Mouse (Mus musculus) monocyte, adult 5-6 weeks (primary cell): ENCODE measurements around the gene Ahcyl2. TPM values are rescaled to one million over a fixed set of nuclear protein-coding genes. Genes with fewer than 3 reads are reported as not detected.
"Not testable (repeated sequence)": the region's sequence is repeated elsewhere in the genome, so short reads cannot be mapped to it uniquely, and the experiment has no call there.

Source experiments
- ATAC-seq: fragments of 153-309, 156-312 bp; replicated peaks from 2 replicates; pipeline ENCODE4 v1.8.0; 2017; ENCODE audit warnings: mild to moderate bottlenecking; ENCODE audit not compliant: low TSS enrichment, insufficient number of reproducible peaks, severe bottlenecking, poor library complexity, low FRiP score
- total RNA-seq: library from RNA; stranded (forward); fragments of 200-1000, 200-491, 200-594 nt; gene quantifications from 3 replicates; pipeline ENCODE4 v1.2.3, GENCODE M21; 2017

The Ahcyl2 gene
- total RNA-seq, 1 experiment from 2014 or later = 43.7 TPM

- no peak for ATAC-seq
These were observed 36.2 kb downstream of the Ahcyl2 start for GRCm38 (mm10) chr6:29804006-29804405.

DNA sequence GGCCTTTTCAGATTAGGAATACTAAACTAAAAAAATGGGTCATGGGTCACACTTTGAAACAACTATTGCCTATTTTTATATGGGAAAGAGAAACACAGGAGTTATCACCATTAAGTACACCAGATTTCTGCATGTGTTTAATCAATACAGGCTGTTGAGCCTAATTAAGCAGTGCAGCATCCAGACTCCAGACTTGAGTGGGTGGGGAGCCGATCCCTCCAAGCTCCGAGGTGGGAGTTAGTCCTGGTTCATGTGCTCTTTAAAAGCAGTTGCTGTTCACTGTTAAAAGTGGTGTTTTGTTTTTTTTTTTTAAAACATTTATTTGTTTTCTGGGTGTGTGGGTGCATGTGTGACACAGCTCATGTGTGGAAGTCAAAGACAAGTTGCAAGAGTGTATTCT lies 37.6 kb downstream of the Ahcyl2 start:
- no peak for ATAC-seq

DNA sequence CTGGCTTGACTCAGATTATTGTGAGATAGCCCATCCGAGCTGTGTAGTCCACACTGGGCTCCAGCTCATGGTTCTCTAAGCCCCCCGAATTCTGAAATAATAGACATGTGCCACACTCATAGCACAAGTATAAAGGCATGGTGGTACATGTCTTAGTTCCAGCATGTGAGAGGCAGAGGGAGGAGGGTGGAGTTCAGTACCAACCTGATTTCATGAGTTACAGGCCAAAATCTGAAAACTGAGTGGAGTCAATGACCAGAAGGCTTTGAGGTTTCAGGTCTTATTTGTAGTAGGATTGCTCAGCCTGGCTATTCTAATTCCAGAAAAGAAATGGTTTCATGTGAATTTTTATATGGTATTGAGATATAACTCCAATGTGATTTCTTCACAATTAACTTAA lies 44.3 kb downstream of the Ahcyl2 start:
- no peak for ATAC-seq

DNA sequence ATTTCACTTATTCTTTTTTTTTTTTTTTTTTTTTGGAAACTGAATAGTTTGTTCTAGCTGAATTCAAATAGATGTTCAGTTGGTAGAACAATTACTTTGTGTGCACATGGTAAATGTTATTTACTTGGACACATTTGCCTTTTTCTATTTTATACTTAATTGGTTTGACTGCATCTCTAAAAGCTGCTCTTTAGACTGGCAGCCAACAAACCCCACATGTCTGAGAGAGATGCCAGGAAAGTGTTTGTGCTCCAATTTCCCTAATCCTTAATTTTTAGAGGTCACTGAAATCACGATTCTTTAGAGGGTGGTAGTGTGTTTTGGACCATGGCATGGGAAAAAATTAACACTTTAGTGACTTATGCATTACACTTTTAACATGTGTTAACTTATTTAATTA lies 44.8 kb downstream of the Ahcyl2 start:
- ATAC-seq = no peak

DNA sequence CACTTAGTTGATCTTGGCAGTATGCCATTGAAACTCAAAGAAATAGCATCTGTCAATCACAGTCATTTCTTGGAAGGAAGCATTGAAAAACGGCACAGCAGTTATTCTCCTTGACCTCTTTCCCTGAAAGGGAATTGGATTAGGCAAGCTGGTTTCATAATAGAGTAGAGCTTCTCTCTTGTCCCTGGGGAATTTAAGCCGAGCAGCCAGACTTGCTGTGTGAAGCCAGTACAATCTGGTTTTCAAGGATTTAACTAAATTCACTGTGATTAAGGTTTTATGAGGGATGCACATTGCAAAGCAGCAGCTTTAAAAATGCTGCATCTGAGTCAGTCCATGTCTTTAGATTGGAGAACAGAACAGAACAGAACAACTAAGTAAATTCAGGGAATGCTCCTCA lies 46.8 kb downstream of the Ahcyl2 start:
- no peak for ATAC-seq

GRCm38 (mm10) chr6:29815060-29815459 lies 47.2 kb downstream of the Ahcyl2 start:
- ATAC-seq = no peak

GRCm38 (mm10) chr6:29815634-29816033 lies 47.8 kb downstream of the Ahcyl2 start:
- no peak for ATAC-seq

- ATAC-seq = not testable (repeated sequence)
These were observed 48.6 kb downstream of the Ahcyl2 start for GRCm38 (mm10) chr6:29816371-29816770.

- ATAC-seq = no peak
These were observed 51.5 kb downstream of the Ahcyl2 start for GRCm38 (mm10) chr6:29819309-29819708.

GRCm38 (mm10) chr6:29820314-29820713 lies 52.5 kb downstream of the Ahcyl2 start:
- no peak for ATAC-seq

GRCm38 (mm10) chr6:29820926-29821325 lies 53.1 kb downstream of the Ahcyl2 start:
- no peak for ATAC-seq

- no peak for ATAC-seq
These were observed 54.0 kb downstream of the Ahcyl2 start for GRCm38 (mm10) chr6:29821770-29822169.

DNA sequence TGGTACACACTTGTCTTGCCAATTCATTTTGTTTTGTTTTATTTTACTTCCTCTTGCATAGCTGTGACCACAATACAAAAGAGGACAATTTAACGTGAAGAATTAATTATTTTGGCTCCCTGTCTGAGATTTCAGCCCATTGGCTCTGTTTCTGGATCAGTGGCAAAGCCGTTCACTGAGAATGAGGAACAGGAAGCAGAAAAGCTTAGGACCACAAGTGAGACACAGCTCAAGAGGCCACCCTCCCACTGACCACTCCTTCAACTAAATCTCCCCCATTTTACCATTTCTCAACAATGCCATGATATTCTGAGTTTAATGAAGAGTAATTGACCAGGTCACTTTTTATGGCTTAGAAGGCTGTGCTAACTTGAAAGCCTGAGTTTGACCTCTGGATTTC lies 57.5 kb downstream of the Ahcyl2 start:
- peak; percentile 71 for ATAC-seq

GRCm38 (mm10) chr6:29827291-29828242 lies 59.8 kb downstream of the Ahcyl2 start:
- peak; percentile 85 for ATAC-seq

GRCm38 (mm10) chr6:29828574-29829234 lies 60.9 kb downstream of the Ahcyl2 start:
- ATAC-seq = no peak

- ATAC-seq = no peak
These were observed 64.5 kb downstream of the Ahcyl2 start for GRCm38 (mm10) chr6:29832356-29832755.

GRCm38 (mm10) chr6:29833117-29833516 lies 65.3 kb downstream of the Ahcyl2 start:
- no peak for ATAC-seq

GRCm38 (mm10) chr6:29833568-29834255 lies 65.9 kb downstream of the Ahcyl2 start:
- no peak for ATAC-seq

DNA sequence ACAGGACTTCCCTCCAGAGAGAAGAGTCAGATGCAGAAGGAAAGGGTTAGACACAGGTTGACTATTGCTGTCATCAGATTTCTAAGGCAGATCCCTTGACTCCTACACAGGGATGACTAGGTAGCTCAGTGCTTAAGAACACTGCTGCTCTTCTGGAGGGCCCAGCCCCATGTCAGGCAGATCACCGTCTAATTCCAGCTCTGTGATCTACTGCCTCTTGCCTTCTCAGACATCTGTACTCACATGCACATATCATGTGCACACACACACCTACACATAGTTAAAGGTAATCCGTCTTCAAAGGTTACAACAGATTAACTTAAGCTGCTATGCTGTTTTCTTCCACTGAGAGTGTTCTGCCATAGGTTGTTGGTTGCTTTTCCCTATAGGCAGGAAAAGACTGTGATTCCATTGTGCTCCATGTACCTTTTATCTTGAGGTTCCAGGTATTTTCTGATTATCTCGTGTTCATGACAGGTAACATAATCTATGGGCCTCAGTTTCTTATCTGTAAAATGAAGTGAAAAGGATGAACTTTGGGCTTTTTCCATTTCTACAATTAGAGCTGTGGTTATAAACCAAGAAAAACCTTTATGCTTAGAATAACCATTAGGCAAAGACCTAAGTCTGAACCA lies 67.8 kb downstream of the Ahcyl2 start:
- no peak for ATAC-seq
